9 mouse cellular contexts compared by ENCODE assay signal in genomic region chr12:104829596-104830282, GRCm38 (mm10). TPM values are rescaled to one million over a fixed set of nuclear protein-coding genes. Genes with fewer than 3 reads are reported as not detected.
DNase-seq lines count a peak whose midpoint lies in the region; ATAC-seq and TF ChIP-seq lines count a peak whose summit lies in the region.
"Had no signal": no experiment of that assay in that cellular context is flagged by ENCODE, and none has a peak within 500 bp of the region (broad histone marks: within the 10 kb centered on the region; RNA-seq: fewer than 3 reads in every experiment).

No protein-coding gene starts in this region.

- H3K4me2 ChIP-seq in heart, embryonic 13.5 days, result no peak overlapping the region
- no peak overlapping the region for H3K4me2 ChIP-seq in midbrain, embryonic 11.5 days
- H3K4me2 ChIP-seq: limb, embryonic 15.5 days had no signal

- H3K9ac ChIP-seq in heart, embryonic 13.5 days, result peak overlapping the region; percentile 37; the same call in 1 of the 2 replicates
- no peak overlapping the region for H3K9ac ChIP-seq in midbrain, embryonic 11.5 days (ENCODE audit: low read length)
- H3K9ac ChIP-seq: limb, embryonic 15.5 days had no signal

- WGBS in heart, embryonic 13.5 days, result 38% methylated on average over 6 of the region's 6 CpGs
- 38% methylated on average over 6 of the region's 6 CpGs for WGBS in midbrain, embryonic 11.5 days

- no peak overlapping the region for H3K27ac ChIP-seq in bone marrow macrophage, adult 2 months (ENCODE audit: insufficient read depth, low read depth, low read length)
- no peak overlapping the region for H3K27ac ChIP-seq in heart, embryonic 13.5 days (replicated peaks)
- H3K27ac ChIP-seq in midbrain, embryonic 11.5 days (ENCODE audit: low read depth, low read length), result no peak overlapping the region
- H3K27ac ChIP-seq: limb, embryonic 15.5 days had no signal

- no peak for DNase-seq in frontal cortex, postnatal 14 days (ENCODE audit: low spot score in 2 of 2)
- DNase-seq in kidney, postnatal 14 days, result peak; percentile 92
- peak; percentile 84 for DNase-seq in midbrain, embryonic 11.5 days (ENCODE audit: low spot score, missing footprints)
- DNase-seq in right cerebral cortex, postnatal 14 days, result no peak
- DNase-seq in spleen, postnatal 14 days (ENCODE audit: low spot score in 2 of 2), result no peak

- H3K9me3 ChIP-seq in heart, embryonic 13.5 days, result no peaks in the 10 kb centered on the region
- no peaks in the 10 kb centered on the region for H3K9me3 ChIP-seq in midbrain, embryonic 11.5 days (ENCODE audit: control insufficient read depth, low read length)
- H3K9me3 ChIP-seq: limb, embryonic 15.5 days had no signal

- H3K36me3 ChIP-seq in heart, embryonic 13.5 days, result no peaks in the 10 kb centered on the region
- no peaks in the 10 kb centered on the region for H3K36me3 ChIP-seq in midbrain, embryonic 11.5 days (ENCODE audit: control insufficient read depth, insufficient read depth, low read length)
- H3K36me3 ChIP-seq: limb, embryonic 15.5 days had no signal

- peaks cover 3% of the 10 kb centered on the region; the same call in 1 of the 2 replicates for H3K4me1 ChIP-seq in bone marrow macrophage, adult 2 months (ENCODE audit: control insufficient read depth, insufficient read depth, low read length)
- peaks cover 36% of the 10 kb centered on the region for H3K4me1 ChIP-seq in heart, embryonic 13.5 days
- H3K4me1 ChIP-seq in midbrain, embryonic 11.5 days (ENCODE audit: control insufficient read depth, insufficient read depth, low read length), result no peaks in the 10 kb centered on the region

- no peak overlapping the region for H3K4me3 ChIP-seq in bone marrow macrophage, adult 2 months (ENCODE audit: insufficient read depth, low read length)
- H3K4me3 ChIP-seq in heart, embryonic 13.5 days, result no peak overlapping the region
- H3K4me3 ChIP-seq in midbrain, embryonic 11.5 days (ENCODE audit: low read depth, low read length), result no peak overlapping the region
- H3K4me3 ChIP-seq: limb, embryonic 15.5 days had no signal

- peak; percentile 26; the same call in 1 of the 2 replicates for TF ChIP-seq CTCF in bone marrow macrophage, adult 2 months (IDR thresholded peaks at IDR 0.05; ENCODE audit: low read depth, low read length)

- no peaks in the 10 kb centered on the region; the same call in none of the 2 replicates for H3K27me3 ChIP-seq in heart, embryonic 13.5 days (replicated peaks)
- H3K27me3 ChIP-seq in midbrain, embryonic 11.5 days (ENCODE audit: control insufficient read depth, insufficient read depth, low read length), result no peaks in the 10 kb centered on the region

- peak; percentile 20; the same call in 1 of the 2 replicates for ATAC-seq in frontal cortex, adult (ENCODE audit: low TSS enrichment)
- ATAC-seq in heart, embryonic 13.5 days (ENCODE audit: extremely low read depth, insufficient number of reproducible peaks, low FRiP score, low TSS enrichment), result no peak
- peak; percentile 46 for ATAC-seq in midbrain, embryonic 11.5 days (ENCODE audit: low FRiP score)

- no peak for TF ChIP-seq POLR2A in bone marrow macrophage, adult 2 months (IDR thresholded peaks at IDR 0.05; ENCODE audit: borderline replicate concordance, low read depth, low read length)

RNA-seq across cellular contexts. Expression of gene Clmn, which starts 35.1 kb away (rescaled TPM):
- polyA plus RNA-seq in bone marrow macrophage, adult 2 months (2012; ENCODE audit: insufficient read depth, insufficient read length, missing spikeins), result not detected in 2 replicates
- 0.61 and 0.66 TPM in 2 replicates for polyA plus RNA-seq in heart, embryonic 13.5 days (2015; fragmentation: Nextera tagmentation; extraction: Ambion mirVana)
- polyA plus RNA-seq in midbrain, embryonic 11.5 days (2014; fragmentation: Nextera tagmentation; extraction: Ambion mirVana), result 1.9 and 2.5 TPM in 2 replicates

Comparison
In these comparisons a context has a peak if more than half of its experiments do, and no peak if none do; other contexts are left out.
1. DNase-seq: peak in kidney, postnatal 14 days (single experiment) and midbrain, embryonic 11.5 days (single experiment); none in frontal cortex, postnatal 14 days (0 of 2), right cerebral cortex, postnatal 14 days (single experiment) and spleen, postnatal 14 days (0 of 2).